Mouse (Mus musculus) limb, embryonic 14.5 days (tissue): ENCODE measurements at regions not wholly inside any gene's neighbourhood (a gene's known extent, or its start where the extent isn't known, plus 50 kb on each side); places are given as distances from the start of the nearest gene placed in this dataset.

ENCODE experiments used
- ATAC-seq: fragments of 200-750 bp; cut with Nextera tagmentation; 2 replicates; pipeline ENCODE4 v1.8.0; 2017; ENCODE audit warnings: low read depth, moderate number of reproducible peaks, moderate TSS enrichment; ENCODE audit not compliant: low FRiP score
- DNase-seq: peaks from one replicate; pipeline ENCODE4 v3.0.0-alpha.2; 2015; ENCODE audit warnings: low spot score
- H3K27ac ChIP-seq: fragments of 300-500 bp; sonication (generic); replicated peaks from 2 replicates; pipeline ENCODE4 v1.5.1; 2014; ENCODE audit warnings: low read depth, mild to moderate bottlenecking, low read length, moderate library complexity, mixed read lengths
- H3K27me3 ChIP-seq: fragments of 300-500 bp; sonication (generic); 2 replicates; pipeline ENCODE4 v1.6.1; 2014; ENCODE audit warnings: low read length, mixed read lengths; ENCODE audit not compliant: control insufficient read depth, insufficient read depth
- H3K36me3 ChIP-seq: fragments of 300-500 bp; sonication (generic); 2 replicates; pipeline ENCODE4 v1.6.1; 2014; ENCODE audit warnings: mild to moderate bottlenecking, low read length, moderate library complexity, mixed read lengths; ENCODE audit not compliant: control insufficient read depth, insufficient read depth
- H3K4me1 ChIP-seq: fragments of 300-500 bp; sonication (generic); 2 replicates; pipeline ENCODE4 v1.6.1; 2014; ENCODE audit warnings: antibody characterized with exemption, low read length, mixed read lengths; ENCODE audit not compliant: control insufficient read depth, insufficient read depth
- H3K4me2 ChIP-seq: fragments of 300-500 bp; sonication (generic); replicated peaks from 2 replicates; pipeline ENCODE4 v1.6.1; 2014; ENCODE audit warnings: low read depth, mild to moderate bottlenecking, low read length, moderate library complexity; ENCODE audit not compliant: severe bottlenecking
- H3K4me3 ChIP-seq: fragments of 300-500 bp; sonication (generic); replicated peaks from 2 replicates; pipeline ENCODE4 v1.5.1; 2014; ENCODE audit warnings: low read length
- H3K9ac ChIP-seq: fragments of 300-500 bp; sonication (generic); 2 replicates; pipeline ENCODE4 v1.6.1; 2014; ENCODE audit warnings: mild to moderate bottlenecking, low read depth, low read length, moderate library complexity; ENCODE audit not compliant: severe bottlenecking
- H3K9me3 ChIP-seq: fragments of 300-500 bp; sonication (generic); 2 replicates; pipeline ENCODE4 v1.6.1; 2016; ENCODE audit warnings: low read length; ENCODE audit not compliant: control insufficient read depth
- POLR2A ChIP-seq: fragments of 200-500 bp; IDR thresholded peaks from 2 replicates; pipeline ENCODE4 v1.8.0; 2012; ENCODE audit warnings: inconsistent platforms, mild to moderate bottlenecking, moderate library complexity, borderline replicate concordance; ENCODE audit not compliant: insufficient read depth, insufficient read length; ENCODE audit errors: extremely low read depth
- WGBS: fragments of 180-500 bp; shearing (Covaris S2); extraction: QIAGEN DNeasy Blood & Tissue Kit; methylation state at CpG from one replicate; pipeline ENCODE4 v1.1.7; 2014; 5-methylcytosine and 5-hydroxymethylcytosine counted together

GRCm38 (mm10) chr2:79543456-79543855 lies 86.9 kb upstream of the Cerkl start:
- Histone ChIP-seq H3K4me1 (no peaks in the 10 kb centered on the region), H3K4me3 (no peak overlapping the region), H3K27me3 (no peaks in the 10 kb centered on the region), H3K27ac (no peak overlapping the region), H3K36me3 (no peaks in the 10 kb centered on the region), H3K4me2 (no peak overlapping the region), H3K9me3 (no peaks in the 10 kb centered on the region), H3K9ac (no peak overlapping the region)
- TF ChIP-seq POLR2A = no peak
- DNase-seq = no peak
- 69% methylated on average over 5 of the region's 5 CpGs for WGBS
- no peak for ATAC-seq

GRCm38 (mm10) chr2:79543948-79544792 lies 87.6 kb upstream of the Cerkl start:
- WGBS = 82% methylated on average over 8 of the region's 8 CpGs
- Histone ChIP-seq H3K27ac (no peak overlapping the region), H3K27me3 (no peaks in the 10 kb centered on the region), H3K36me3 (no peaks in the 10 kb centered on the region), H3K4me1 (0 out of 2 replicates have a peak, but pooled peaks cover under 1% of the 10 kb centered on the region), H3K9ac (no peak overlapping the region), H3K9me3 (no peaks in the 10 kb centered on the region), H3K4me3 (no peak overlapping the region), H3K4me2 (no peak overlapping the region)
- TF ChIP-seq POLR2A = no peak
- no peak for DNase-seq
- no peak for ATAC-seq

- Histone ChIP-seq H3K9me3 (no peaks in the 10 kb centered on the region), H3K9ac (no peak overlapping the region), H3K4me3 (no peak overlapping the region), H3K4me1 (0 out of 2 replicates have a peak, but pooled peaks cover 4% of the 10 kb centered on the region), H3K4me2 (no peak overlapping the region), H3K36me3 (no peaks in the 10 kb centered on the region), H3K27me3 (no peaks in the 10 kb centered on the region), H3K27ac (no peak overlapping the region)
- DNase-seq (no peak), ATAC-seq (no peak)
- 51% methylated on average over 4 of the region's 4 CpGs for WGBS
- no peak for TF ChIP-seq POLR2A
Measured at GRCm38 (mm10) chr2:79544793-79545260, 88.2 kb upstream of the Cerkl start.

- peaks cover 9% of the 10 kb centered on the region; the same call in 1 of the 2 replicates for H3K4me1 ChIP-seq
- DNase-seq (no peak), ATAC-seq (no peak)
- H3K9ac ChIP-seq = no peak overlapping the region
- no peak for TF ChIP-seq POLR2A
- 87% methylated on average over 4 of the region's 4 CpGs for WGBS
- H3K4me3 ChIP-seq = no peak overlapping the region
- no peak overlapping the region for H3K4me2 ChIP-seq
- no peaks in the 10 kb centered on the region for H3K36me3 ChIP-seq
- no peaks in the 10 kb centered on the region for H3K27me3 ChIP-seq
- no peak overlapping the region for H3K27ac ChIP-seq
- no peaks in the 10 kb centered on the region for H3K9me3 ChIP-seq
Measured at GRCm38 (mm10) chr2:79546206-79546605, 88.9 kb upstream of the Itprid2 start.

- Histone ChIP-seq H3K36me3 (no peaks in the 10 kb centered on the region), H3K9me3 (no peaks in the 10 kb centered on the region), H3K4me1 (peaks cover 9% of the 10 kb centered on the region; the same call in 1 of the 2 replicates), H3K4me2 (no peak overlapping the region), H3K4me3 (no peak overlapping the region), H3K9ac (no peak overlapping the region), H3K27ac (no peak overlapping the region), H3K27me3 (no peaks in the 10 kb centered on the region)
- no peak for TF ChIP-seq POLR2A
- DNase-seq (no peak), ATAC-seq (no peak)
- WGBS = 71% methylated on average over 3 of the region's 3 CpGs
Measured at GRCm38 (mm10) chr2:79547284-79547683, 87.9 kb upstream of the Itprid2 start.
